Mouse (Mus musculus): Measurements from ENCODE around the gene Sf3b4. TPM values are rescaled to one million over a fixed set of nuclear protein-coding genes. Genes with fewer than 3 reads are reported as not detected.
"Not testable (repeated sequence)": the region's sequence is repeated elsewhere in the genome, so short reads cannot be mapped to it uniquely, and the experiment has no call there.

Sf3b4 gene
- polyA plus RNA-seq, 1 experiment from 2014 or later: 161 TPM

DNA sequence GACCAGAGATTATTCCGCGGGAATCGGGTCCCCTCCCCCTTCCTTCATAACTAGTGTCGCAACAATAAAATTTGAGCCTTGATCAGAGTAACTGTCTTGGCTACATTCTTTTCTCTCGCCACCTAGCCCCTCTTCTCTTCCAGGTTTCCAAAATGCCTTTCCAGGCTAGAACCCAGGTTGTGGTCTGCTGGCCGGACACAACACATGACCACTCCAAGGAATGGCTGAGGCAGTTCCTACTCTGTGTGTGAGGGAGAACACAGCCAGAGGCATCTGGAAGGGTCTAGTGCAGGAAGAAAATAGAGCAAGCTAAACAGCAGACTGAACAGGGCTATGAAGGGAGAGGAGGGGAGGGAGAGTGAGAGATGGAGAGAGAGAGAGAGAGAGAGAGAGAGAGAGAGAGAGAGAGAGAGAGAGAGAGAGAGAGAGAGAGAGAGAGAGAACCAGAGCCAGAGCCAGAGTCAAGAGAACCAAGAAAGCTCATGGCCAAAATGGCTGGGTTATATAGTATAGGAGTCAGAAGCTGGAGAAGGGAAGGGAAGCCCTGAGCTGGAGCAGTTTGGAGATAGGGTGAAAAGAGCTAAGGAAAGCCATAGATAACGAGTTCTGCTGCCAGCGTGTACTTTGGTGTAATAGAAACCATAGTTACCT is 26.6 kb downstream of the Sf3b4 start:
- H3K4me2 ChIP-seq; H3K9me3 ChIP-seq (replicated peaks); H3K27me3 ChIP-seq; H3K4me3 ChIP-seq; H3K27ac ChIP-seq; ATAC-seq; H3K9ac ChIP-seq: not testable (repeated sequence)
- H3K4me1 ChIP-seq: peaks cover 15% of the 10 kb centered on the region
- whole genome bisulfite sequencing: 24% methylated on average over 8 of the region's 8 CpGs
- H3K36me3 ChIP-seq (ENCODE audit: poor library complexity, severe bottlenecking): peaks cover 14% of the 10 kb centered on the region; the same call in 1 of the 2 replicates

DNA sequence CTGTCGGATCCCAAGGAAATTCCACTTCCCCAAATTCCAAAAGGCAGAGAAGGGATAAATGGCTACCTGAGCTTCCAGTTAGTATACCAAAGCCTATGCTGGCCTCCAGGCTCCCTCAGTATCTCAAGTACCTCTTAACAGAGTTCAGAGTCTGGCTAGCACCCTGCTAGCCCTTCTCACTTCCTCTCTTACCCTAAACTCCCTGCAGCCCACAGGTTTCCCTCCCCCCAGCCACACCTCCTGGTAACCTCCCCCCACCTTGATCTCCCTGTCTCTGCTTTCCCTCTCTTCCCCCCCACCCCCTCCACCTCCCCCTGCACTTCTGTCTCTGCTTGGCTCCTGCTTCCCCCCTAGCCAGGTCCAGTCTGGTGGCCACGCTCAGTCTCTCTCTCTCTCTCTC is 27.6 kb downstream of the Sf3b4 start:
- H3K4me2 ChIP-seq: no peak overlapping the region

DNA sequence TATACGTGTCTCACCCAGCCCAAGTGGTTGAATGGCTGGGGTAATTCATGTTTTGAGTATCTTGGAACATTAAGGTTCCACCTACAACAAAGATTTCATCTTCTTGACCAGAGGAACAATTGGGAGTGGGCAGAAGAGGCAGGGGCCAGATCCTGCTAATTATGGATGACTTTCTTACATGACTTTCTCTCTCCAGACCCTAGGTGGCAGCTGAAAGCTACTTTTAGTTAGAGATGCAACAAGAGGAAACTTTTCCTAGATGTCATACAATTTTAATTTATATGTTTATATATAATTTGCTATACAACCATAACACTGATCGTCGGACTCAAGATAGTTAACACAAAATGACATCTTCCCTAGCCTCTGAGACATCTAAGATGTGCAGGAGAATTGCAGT is 35.7 kb downstream of the Sf3b4 start:
- no peaks in the 10 kb centered on the region for H3K4me1 ChIP-seq
- ATAC-seq: no peak
- H3K9ac ChIP-seq: no peak overlapping the region
- no peak overlapping the region for H3K27ac ChIP-seq
- H3K4me2 ChIP-seq: no peak overlapping the region
- no peak overlapping the region for H3K4me3 ChIP-seq
- no peaks in the 10 kb centered on the region for H3K36me3 ChIP-seq (ENCODE audit: poor library complexity, severe bottlenecking)
- 90% methylated on average over 3 of the region's 3 CpGs for WGBS
- H3K9me3 ChIP-seq (replicated peaks): no peaks in the 10 kb centered on the region
- H3K27me3 ChIP-seq: no peaks in the 10 kb centered on the region

More for the DNA sequence above, 27.6 kb downstream of the Sf3b4 start:
- no peak for ATAC-seq
- no peak overlapping the region for H3K4me3 ChIP-seq
- 72% methylated on average over 2 of the region's 2 CpGs for WGBS
- H3K27me3 ChIP-seq: no peaks in the 10 kb centered on the region
- H3K27ac ChIP-seq: no peak overlapping the region
- H3K9ac ChIP-seq: no peak overlapping the region
- H3K4me1 ChIP-seq: peaks cover 15% of the 10 kb centered on the region
- no peaks in the 10 kb centered on the region for H3K9me3 ChIP-seq (replicated peaks)
- H3K36me3 ChIP-seq (ENCODE audit: poor library complexity, severe bottlenecking): 0 out of 2 replicates have a peak, but pooled peaks cover 4% of the 10 kb centered on the region

DNA sequence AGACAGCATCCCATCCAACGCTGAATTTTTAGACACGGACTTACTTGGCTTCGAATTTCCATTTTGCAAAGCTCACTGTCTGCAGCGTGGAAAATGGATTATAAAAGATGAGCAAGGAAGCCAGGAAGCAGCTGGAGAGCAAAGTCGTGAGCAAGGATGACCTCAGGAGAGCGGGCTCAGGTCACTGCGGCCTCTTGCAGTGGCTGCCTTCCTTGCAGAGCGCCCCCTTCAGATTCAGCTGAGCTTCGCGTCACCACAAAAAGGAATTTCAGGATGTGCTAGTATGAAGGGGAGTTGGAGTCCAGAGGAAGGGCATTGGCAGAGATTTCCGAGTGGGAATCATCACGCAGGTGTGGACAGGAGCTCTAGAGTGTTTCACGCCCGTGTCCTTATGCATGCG is 37.1 kb downstream of the Sf3b4 start:
- Histone ChIP-seq H3K9ac (no peak overlapping the region), H3K4me1 (no peaks in the 10 kb centered on the region), H3K27ac (no peak overlapping the region), H3K4me3 (no peak overlapping the region), H3K9me3 (replicated peaks) (no peaks in the 10 kb centered on the region), H3K36me3 (ENCODE audit: poor library complexity, severe bottlenecking) (no peaks in the 10 kb centered on the region), H3K27me3 (no peaks in the 10 kb centered on the region), H3K4me2 (no peak overlapping the region)
- ATAC-seq: no peak
- WGBS: 28% methylated on average over 15 of the region's 15 CpGs

DNA sequence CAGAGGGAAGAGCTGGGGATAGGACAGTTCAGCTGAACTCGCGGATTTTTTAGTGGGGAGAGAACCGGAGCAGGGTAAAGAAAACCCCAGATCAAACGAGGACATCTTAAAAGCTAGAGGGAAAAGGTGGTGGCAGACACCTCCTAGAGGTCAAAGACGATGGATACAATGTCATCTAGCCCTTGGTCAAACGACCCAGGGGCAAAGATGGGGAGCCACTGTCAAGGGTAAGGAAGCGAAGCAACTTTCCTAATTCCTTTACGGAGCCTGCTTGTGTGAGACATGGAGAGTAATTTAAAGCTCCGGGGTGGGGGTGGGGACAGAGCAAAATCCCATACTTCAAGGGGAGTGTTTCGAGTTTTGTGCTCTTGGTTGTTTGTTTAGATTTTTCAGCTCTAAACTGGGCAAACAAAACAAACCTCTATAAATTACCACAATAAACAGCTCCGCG is 47.1 kb downstream of the Sf3b4 start:
- H3K4me1 ChIP-seq: peaks cover 40% of the 10 kb centered on the region
- peak overlapping the region; percentile 88 for H3K9ac ChIP-seq
- H3K36me3 ChIP-seq (ENCODE audit: poor library complexity, severe bottlenecking): no peaks in the 10 kb centered on the region
- H3K9me3 ChIP-seq (replicated peaks): no peaks in the 10 kb centered on the region
- H3K4me3 ChIP-seq: peak overlapping the region; percentile 61
- WGBS: under 1% methylated on average over 12 of the region's 12 CpGs
- H3K4me2 ChIP-seq: peak overlapping the region; percentile 87
- H3K27me3 ChIP-seq: no peaks in the 10 kb centered on the region
- ATAC-seq: peak; percentile 39
- peak overlapping the region; percentile 98 for H3K27ac ChIP-seq

DNA sequence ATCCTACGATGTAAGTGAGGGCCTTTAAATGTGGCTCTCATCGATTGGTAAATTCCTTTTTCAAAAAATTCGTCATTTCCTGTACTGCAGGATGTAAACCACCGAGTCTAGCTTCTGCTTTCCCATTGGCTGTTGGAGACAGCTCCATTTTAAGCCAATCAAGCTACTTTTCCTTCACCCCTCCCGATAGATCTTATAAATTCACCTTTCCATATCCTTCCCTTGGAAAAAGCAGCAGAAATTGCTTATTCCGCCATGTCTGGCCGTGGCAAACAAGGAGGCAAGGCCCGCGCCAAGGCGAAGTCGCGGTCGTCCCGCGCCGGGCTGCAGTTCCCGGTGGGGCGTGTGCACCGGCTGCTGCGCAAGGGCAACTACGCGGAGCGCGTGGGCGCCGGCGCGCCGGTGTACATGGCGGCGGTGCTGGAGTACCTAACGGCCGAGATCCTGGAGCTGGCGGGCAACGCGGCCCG is 47.6 kb downstream of the Sf3b4 start, which contains the start of the genes Bola1 and Hist2h2ab:
TSS of gene Bola1 (minus strand) at position 49 of the 470 bp plus-strand sequence.
TSS of gene Hist2h2ab (plus strand) at position 205 of the 470 bp plus-strand sequence.
- Histone ChIP-seq H3K27ac (peak within 1 kb of the TSS; percentile 98), H3K4me3 (peak within 1 kb of the TSS; percentile 61), H3K4me1 (peaks cover 42% of the 10 kb centered on the region), H3K27me3 (no peaks in the 10 kb centered on the region), H3K9ac (peak within 1 kb of the TSS; percentile 88), H3K9me3 (replicated peaks) (no peaks in the 10 kb centered on the region), H3K4me2 (peak within 1 kb of the TSS; percentile 87), H3K36me3 (ENCODE audit: poor library complexity, severe bottlenecking) (no peaks in the 10 kb centered on the region)
- 0% methylated on average over 37 of the region's 37 CpGs for WGBS
- peak; percentile 91 for ATAC-seq

DNA sequence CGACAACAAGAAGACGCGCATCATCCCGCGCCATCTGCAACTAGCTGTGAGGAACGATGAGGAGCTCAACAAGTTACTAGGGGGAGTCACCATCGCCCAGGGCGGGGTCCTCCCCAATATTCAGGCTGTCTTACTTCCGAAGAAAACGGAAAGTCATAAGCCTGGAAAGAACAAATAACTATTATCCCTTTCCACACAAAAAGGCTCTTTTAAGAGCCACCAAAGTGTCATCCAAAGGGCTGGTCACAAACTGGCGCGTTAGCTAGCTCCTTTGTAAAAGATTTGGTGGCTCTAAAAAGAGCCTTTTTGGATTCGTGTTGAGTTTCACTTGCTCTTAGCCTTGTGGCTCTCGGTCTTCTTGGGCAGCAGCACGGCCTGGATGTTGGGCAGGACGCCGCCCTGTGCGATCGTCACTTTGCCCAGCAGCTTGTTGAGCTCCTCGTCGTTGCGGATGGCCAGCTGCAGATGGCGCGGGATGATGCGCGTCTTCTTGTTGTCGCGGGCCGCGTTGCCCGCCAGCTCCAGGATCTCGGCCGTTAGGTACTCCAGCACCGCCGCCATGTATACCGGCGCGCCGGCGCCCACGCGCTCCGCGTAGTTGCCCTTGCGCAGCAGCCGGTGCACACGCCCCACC is 48.1 kb downstream of the Sf3b4 start:
- H3K27me3 ChIP-seq; H3K36me3 ChIP-seq (ENCODE audit: poor library complexity, severe bottlenecking); H3K9me3 ChIP-seq (replicated peaks): not testable (repeated sequence)
- peak; percentile 9 for ATAC-seq
- Histone ChIP-seq H3K4me1 (peaks cover 48% of the 10 kb centered on the region), H3K27ac (peak overlapping the region; percentile 98), H3K4me2 (peak overlapping the region; percentile 87), H3K4me3 (peak overlapping the region; percentile 61), H3K9ac (peak overlapping the region; percentile 88)
- WGBS: 0% methylated on average over 25 of the region's 47 CpGs

DNA sequence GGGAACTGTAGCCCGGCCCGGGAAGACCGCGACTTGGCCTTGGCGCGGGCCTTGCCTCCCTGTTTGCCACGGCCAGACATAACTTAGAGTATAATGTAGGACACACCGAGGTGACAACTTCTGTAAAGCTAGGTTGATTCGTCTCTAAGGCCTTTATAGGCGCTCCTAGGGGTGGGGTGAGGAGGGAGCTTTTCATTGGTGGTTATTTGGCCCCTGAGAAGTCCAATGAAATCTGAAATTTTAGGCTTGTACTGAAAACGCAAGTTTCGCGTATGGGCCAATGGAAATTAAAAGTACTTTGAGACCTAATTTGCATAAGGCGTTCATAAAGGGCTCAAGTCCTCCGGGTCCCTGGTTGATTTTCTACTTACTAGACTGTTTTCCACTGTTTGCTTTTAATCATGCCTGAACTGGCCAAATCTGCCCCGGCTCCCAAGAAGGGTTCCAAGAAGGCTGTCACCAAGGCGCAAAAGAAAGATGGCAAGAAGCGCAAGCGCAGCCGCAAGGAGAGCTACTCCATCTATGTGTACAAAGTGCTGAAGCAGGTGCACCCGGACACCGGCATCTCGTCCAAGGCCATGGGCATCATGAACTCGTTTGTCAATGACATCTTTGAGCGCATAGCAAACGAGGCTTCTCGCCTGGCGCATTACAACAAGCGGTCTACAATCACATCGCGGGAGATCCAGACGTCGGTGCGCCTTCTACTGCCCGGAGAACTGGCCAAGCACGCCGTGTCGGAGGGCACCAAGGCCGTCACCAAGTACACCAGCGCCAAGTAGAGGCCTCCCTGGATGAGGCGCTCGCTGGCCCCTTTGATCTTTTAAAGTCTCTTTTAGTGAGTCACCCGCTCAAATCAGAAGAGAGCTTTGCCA is 48.9 kb downstream of the Sf3b4 start, which contains the start of the genes Hist2h2ac and Hist2h2be:
TSS of gene Hist2h2ac (minus strand) at position 116 of the 875 bp plus-strand sequence.
TSS of gene Hist2h2be (plus strand) at position 355 of the 875 bp plus-strand sequence.
- Histone ChIP-seq H3K27ac (peak within 1 kb of the TSS; percentile 98), H3K36me3 (ENCODE audit: poor library complexity, severe bottlenecking) (no peaks in the 10 kb centered on the region), H3K4me3 (peak within 1 kb of the TSS; percentile 61), H3K9ac (peak within 1 kb of the TSS; percentile 88), H3K4me1 (peaks cover 55% of the 10 kb centered on the region), H3K4me2 (peak within 1 kb of the TSS; percentile 87), H3K9me3 (replicated peaks) (no peaks in the 10 kb centered on the region), H3K27me3 (no peaks in the 10 kb centered on the region)
- peak; percentile 90 for ATAC-seq
- under 1% methylated on average over 43 of the region's 43 CpGs for WGBS

DNA sequence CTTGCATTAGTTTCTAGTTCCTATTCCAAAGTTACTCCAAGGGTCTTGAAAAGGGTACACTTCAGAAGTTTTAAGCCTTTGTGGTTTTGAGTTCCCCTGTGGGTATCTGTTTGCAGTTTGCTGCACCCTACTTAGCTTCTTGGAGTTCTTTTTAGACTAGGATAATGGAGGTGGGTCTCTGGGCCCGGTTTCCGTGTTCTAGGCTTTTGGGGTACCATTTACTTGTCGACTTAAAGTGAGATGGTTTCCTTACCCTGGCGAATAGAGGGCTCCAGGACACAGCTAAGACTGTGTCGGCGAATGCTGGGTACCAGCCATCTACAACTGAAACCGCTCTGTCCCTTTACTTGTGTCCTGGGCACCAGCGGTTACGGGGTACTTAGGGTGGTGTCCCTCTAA is 49.5 kb downstream of the Sf3b4 start:
- Histone ChIP-seq H3K36me3 (ENCODE audit: poor library complexity, severe bottlenecking) (no peaks in the 10 kb centered on the region), H3K9me3 (replicated peaks) (no peaks in the 10 kb centered on the region), H3K27me3 (no peaks in the 10 kb centered on the region), H3K9ac (peak overlapping the region; percentile 88), H3K27ac (peak overlapping the region; percentile 98), H3K4me3 (peak overlapping the region; percentile 61), H3K4me1 (peaks cover 55% of the 10 kb centered on the region), H3K4me2 (peak overlapping the region; percentile 87)
- WGBS: 9% methylated on average over 9 of the region's 9 CpGs
- no peak for ATAC-seq

DNA sequence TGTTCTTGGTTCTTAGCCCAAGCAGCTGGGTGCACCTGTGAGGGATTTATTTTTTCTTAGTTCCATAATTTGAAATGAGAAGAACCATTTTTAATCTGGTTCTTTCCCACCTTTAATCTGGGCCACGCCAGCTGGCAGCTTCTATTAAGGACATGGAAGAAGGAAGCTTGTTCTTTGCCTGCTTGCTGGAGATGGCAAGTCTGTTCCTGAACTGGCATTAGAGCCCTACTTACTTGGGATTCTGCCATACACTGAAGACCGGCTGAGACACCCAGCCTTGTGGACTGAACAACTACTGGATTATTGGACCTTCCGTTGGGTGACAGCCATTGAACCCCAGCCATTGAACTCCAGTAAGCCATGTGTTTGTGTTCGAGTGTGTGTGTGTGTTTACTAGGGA is 50.6 kb downstream of the Sf3b4 start:
- Histone ChIP-seq H3K9ac (peak overlapping the region; percentile 88), H3K4me3 (0 out of 2 replicates have a peak overlapping the region, but pooled peaks have one; percentile 61), H3K27me3 (no peaks in the 10 kb centered on the region), H3K27ac (no peak overlapping the region), H3K4me1 (peaks cover 55% of the 10 kb centered on the region), H3K4me2 (peak overlapping the region; percentile 87), H3K9me3 (replicated peaks) (no peaks in the 10 kb centered on the region), H3K36me3 (ENCODE audit: poor library complexity, severe bottlenecking) (no peaks in the 10 kb centered on the region)
- no peak for ATAC-seq
- WGBS: 83% methylated on average over 4 of the region's 4 CpGs

DNA sequence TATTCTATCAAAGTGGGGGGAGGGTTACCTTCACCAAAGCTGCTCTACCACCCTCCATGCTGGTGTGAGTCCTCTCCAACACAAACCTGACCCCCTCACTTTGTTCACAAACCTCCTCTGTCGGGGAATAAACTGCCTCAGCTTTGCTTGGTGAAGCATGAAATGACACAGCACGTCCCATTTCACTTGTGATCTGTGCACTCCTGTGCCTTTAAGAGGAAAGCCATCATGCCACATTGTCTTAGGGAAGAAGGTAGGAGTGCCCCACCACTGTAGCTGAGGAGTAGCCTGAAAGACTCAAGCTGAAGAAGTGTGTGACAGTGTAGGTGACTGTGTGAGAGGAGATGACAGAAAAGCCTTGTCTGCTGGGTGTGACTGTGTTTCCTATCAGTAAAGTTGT is 53.3 kb downstream of the Sf3b4 start:
- no peaks in the 10 kb centered on the region for H3K9me3 ChIP-seq (replicated peaks)
- H3K36me3 ChIP-seq (ENCODE audit: poor library complexity, severe bottlenecking): no peaks in the 10 kb centered on the region
- peaks cover 48% of the 10 kb centered on the region for H3K4me1 ChIP-seq
- peak overlapping the region; percentile 7; the same call in 1 of the 2 replicates for H3K4me2 ChIP-seq
- no peak overlapping the region for H3K4me3 ChIP-seq
- no peak for ATAC-seq
- peak overlapping the region; percentile 40; the same call in 1 of the 2 replicates for H3K9ac ChIP-seq
- 8% methylated on average over 2 of the region's 2 CpGs for WGBS
- no peaks in the 10 kb centered on the region for H3K27me3 ChIP-seq
- H3K27ac ChIP-seq: no peak overlapping the region

All from forebrain, embryonic 13.5 days (tissue).